Mouse (Mus musculus) heart, adult 18-20 months (tissue): ENCODE measurements at regions not wholly inside any gene's neighbourhood (a gene's known extent, or its start where the extent isn't known, plus 50 kb on each side); places are given as distances from the start of the nearest gene placed in this dataset.
A peak's percentile ranks its signal among the peaks of the same experiment; 100 is the strongest.

ENCODE experiments used
- DNase-seq, 2 experiments: peaks; one replicate each; pipeline ENCODE4 v3.0.0; 2021 to 2022; ENCODE audit warnings: mixed read lengths in 1 of 2

DNA sequence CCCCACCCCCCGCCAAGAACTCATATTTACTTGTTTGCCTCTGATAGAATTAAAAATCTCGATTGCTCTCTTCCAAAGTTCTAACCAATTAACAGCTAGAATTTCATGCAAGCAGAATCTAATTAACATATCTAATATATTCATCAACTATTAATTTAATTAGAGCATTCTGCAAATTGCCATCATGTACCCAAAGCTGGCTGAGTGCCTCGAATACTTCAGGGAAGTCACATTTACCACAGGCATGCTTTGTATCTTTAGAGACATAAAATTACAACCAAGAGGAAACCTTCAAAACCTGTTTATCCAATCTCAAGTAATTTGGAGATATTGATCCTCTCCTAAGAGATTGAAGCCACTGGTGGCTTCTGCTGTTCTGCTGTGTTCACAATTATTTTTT is 401.6 kb upstream of the Nmur2 start:
- DNase-seq, result no peak

DNA sequence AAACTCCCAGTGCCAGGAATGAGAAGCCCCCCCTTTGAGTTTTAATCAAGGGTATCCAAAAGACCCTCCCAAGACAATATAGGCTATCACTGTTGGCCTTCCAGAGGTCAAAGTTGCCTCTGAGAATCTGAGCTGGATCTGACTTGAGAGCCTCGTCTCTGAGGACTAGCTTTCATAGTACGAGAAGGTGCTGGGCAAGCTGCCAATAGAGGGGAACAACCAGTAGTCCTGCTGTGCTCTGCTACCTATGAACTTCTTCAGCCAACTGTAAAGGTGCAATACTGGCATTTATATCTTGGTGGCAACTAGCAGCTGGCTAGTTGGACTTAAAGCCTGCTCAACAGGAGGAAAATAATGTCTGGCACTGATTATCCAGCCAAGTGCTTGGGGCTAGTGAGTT is 400.3 kb upstream of the Nmur2 start:
- DNase-seq, result no peak

DNA sequence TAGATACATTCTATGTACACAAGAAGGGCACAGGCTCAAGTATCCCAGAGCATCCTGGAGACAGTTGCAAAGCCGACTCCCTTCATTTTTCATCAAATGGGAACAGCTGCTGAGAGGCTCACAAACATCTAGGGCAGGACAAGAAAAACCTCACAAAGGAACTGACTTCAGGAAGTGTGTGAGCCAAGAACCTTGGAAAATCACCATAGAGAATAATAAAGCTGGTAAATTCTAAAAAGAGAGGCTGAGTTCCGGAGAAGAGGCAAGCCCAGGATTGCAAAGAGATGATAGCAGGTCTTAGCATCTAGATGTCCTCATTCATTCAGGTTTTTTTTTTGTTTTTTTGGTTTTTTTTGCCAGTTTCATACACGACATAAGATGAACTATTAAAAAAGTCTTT is 390.3 kb upstream of the Nmur2 start:
- DNase-seq, result peak; percentile 0 to 1

DNA sequence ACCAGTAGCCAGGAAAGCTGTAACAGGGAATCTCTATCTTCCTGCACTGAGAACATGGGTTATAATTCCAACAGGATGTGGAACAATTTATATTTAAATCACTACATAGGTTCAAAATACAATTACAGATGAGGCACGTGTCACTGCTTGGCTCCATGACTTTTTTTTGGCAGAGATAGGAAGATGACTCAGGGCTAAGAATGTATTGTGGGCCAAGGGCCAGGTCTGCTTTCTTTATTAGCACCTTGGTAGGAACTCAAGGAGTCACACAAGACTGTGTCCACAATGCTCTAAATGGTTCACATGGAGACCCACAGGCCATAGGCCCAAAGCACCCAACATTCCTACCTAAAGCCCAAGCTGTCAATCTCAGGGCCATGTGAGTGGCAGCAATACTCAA is 344.0 kb upstream of the Nmur2 start:
- no peak for DNase-seq

DNA sequence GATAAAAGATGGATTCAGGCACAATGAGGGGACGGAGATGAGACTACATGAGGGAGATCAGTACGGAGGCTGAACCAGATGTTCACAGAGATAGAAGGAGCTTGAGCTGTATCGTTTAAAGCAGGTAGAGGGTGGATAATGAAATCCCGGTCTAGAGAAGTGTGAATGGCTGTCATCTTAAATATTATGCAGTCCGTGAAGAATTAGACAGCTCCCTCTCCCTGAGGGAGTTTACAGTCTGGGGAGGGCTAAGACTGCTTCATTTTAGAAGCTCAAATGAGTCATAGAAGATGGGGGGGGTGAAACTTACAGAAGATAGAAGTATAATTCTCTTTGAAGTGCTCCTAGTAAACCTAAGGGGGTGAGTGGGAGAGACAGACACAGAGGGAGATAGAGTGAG is 336.7 kb upstream of the Nmur2 start:
- DNase-seq, result no peak

DNA sequence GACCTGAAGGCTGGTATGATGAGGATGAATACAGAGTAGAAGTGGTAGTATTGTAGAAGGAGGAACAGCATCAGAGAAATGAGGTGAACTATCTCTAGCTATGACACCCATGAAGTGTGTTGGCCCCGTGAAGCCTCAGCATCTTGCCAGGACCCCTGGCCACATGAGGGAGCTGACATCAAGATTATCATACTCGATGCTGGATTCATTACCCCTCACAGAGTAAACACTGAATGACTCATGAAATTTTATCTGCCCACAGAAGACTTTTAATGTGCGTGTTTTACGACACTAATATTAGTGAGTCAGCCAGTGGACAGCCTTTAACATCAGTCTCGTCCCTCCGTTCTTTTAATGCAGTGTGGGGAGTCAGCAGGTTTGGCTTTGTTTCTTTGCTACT is 333.5 kb upstream of the Nmur2 start:
- peak in 1 of 2 experiments; percentile 4 for DNase-seq

DNA sequence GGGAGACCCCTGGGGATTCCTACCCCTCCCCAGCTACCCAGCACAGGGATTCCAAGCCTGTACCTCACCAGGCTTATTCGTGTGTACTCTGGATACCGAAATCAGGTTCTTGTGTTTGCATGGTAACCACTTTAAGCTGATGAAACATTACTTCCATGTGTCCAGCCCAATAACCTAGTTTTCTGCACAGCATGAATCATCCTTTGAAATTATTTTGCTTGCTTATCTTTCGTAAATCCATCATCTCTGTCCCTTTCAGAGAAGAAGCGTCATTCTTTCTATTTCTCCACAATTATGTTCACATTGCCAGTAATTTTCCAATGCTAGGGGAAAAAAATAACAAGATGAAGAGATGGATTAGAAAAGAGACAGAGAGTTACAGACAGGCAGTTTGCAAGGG is 332.8 kb upstream of the Nmur2 start:
- DNase-seq, result no peak

DNA sequence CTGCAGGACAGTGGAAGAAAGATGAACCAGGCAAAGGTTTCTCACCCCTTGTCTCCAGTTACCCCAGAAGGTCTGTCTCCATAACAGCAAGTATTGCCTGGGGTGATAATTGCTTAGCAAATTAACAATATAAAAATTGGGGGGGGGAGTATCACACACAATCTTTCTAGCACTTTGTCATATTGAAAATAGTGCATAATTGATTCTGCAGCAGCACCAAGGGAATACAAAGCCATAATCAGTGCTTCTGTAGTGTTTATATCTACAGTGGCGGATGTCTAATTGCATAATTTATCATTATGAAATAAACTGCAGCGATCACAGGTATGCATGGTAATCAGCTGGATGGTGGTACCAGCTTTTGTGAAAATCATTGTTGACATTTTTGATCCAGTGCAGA is 316.9 kb upstream of the Nmur2 start:
- no peak for DNase-seq

DNA sequence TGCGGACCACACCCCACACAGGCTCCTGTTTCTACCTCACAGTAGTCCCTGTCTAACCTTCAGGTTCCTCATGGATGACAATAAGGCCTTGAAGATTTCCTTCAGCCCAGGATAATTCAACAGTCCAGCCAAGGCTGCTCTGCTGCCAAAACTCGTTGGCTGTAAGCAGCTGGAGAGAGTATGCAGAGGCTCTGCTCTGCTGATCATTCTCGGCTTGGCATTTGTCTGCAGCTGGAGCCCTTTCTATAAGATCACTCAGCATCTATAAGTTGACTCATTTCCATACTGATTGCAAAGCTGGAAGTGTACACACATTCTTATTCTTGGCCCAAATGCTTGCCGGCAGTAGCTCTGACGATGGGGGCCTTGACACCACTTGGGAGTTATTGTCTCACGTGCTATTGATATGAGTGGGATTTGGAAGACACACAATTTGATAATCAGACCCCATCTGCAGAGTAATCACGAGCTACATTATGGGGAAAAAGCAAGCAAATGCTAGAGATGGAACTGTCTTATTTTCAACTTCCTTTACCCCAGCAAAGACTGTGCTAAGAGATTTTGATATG is 311.1 kb upstream of the Nmur2 start:
- DNase-seq, result peak in 1 of 2 experiments; percentile 5

DNA sequence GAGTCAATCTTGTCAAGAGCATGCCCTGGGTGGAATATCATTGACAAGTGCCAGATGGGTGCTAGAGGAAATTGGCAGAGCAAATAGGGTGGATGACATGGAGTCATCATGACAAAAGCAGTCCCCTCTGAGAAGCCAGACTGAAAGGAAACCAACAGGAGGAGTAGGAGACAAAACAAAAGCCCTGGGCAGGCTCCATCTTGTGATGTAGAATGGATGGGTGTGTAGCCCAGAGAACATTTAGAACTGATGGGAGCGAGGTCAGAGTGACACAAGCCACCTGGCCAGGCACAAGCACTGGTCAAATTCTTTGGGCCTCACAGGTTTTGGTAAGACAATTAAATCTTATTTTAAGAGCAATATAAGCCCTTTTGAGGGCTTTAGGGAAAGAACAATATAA is 310.4 kb upstream of the Nmur2 start:
- DNase-seq, result peak; percentile 6 to 12

DNA sequence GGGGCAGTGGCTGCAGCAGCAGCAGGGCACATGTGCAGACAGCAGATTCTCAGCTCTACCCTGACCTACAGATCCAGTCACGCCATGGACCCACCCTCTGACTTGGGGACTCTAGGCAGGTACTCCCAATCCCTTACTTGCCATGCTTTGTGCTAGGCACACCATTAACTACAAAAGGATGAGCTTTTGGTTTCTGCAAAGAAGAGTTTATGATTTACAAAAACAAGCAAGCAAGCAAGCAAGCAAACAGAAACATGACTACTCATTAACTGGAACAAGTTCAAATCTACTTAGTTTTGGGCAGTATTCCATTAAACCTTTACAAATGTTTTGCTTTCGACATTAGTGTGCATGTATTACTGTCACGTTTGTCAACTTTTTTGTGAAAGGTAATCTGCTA is 309.0 kb upstream of the Nmur2 start:
- DNase-seq, result no peak

DNA sequence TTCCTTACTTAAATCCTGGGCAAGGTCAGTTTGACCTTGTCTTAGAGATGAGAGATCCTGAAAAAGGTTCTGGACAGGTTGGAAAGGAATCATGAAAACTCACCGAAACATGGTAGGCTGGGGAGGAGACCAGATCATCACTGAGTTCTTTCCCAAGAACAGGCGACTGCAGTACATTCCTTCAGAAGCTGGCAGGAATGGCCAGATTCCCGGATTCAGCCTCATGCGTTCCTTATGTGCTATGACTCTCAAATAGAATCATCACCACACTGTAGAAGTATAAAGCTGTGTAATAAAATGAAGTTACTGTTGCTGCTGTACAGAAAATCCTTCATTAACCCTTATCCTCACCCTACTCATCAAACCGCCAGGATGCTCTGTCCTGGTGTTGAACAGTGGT is 307.6 kb upstream of the Nmur2 start:
- DNase-seq, result no peak

DNA sequence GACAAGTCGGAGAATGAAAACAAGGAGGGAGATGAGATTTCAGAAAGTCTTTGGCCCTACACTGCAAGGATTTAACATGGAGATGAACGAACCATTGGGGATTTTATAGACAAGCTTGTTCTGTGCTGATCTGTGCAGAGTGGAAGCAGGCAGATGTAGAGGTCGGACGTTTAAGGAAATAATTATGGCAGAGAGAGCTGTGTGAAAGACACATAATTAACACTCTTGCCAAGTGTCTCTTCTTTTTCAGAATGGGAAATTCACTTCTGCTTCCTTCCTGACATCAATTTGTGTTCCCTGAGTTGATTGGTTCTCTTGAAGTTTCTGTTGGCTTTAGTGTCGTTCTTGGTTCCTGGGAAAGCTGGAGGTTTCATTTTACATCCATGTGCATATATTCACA is 302.3 kb upstream of the Nmur2 start:
- DNase-seq, result no peak

DNA sequence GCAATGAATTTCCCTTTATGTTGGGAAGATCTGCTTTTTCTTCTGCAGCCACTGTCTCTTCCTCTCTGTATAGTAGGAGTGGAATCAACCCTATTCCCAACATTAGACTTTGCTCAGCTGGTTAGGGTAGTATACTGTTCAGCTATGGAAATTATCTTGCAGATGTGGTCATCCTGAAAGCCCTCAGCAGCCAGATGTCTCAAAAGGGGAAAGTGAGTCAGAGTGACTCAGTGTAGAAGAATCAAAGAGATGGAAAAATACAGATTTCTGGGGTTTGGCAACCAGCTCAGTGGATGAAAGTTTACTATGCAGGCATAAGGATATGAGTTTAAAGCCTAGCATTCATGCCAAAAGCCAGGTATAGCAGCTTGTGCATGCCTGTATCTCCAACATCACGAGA is 300.9 kb upstream of the Nmur2 start:
- DNase-seq, result no peak

DNA sequence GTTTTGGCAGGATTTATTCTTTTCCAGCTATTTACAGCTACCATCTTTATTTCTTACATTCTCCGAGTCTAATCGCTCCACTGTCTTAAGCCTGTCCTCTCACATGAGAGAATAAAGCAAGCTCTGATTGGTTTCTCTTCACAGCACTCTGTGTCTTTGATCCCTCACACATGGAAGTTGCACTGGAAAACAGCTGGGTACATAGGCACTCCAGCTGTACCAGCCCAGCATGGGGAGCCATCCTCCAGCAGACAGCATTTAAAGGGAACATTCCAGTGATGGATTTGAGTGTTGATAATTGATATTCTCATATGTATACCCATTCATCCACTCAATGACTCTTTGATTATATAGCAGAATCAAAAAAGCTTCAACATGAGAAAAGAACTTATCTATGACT is 300.2 kb upstream of the Nmur2 start:
- DNase-seq, result no peak

DNA sequence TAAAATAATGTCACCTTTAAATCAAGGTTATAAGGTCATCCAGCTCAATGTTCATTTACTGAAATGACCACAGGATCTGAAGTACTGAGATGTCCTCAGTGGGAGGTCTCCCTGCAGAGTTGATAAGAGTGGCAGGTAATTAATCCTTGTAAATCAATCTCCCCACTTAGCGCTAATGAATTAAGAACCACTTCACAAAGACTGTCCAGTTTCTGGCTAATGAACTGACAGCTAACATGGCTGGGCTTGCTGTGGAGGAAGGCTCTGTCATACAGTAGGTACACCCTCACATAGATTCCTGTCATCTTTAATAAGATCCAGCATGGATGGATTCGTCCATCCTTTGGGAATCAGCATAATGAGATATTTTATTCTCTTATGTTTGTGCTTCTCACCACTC is 297.7 kb upstream of the Nmur2 start:
- no peak for DNase-seq

DNA sequence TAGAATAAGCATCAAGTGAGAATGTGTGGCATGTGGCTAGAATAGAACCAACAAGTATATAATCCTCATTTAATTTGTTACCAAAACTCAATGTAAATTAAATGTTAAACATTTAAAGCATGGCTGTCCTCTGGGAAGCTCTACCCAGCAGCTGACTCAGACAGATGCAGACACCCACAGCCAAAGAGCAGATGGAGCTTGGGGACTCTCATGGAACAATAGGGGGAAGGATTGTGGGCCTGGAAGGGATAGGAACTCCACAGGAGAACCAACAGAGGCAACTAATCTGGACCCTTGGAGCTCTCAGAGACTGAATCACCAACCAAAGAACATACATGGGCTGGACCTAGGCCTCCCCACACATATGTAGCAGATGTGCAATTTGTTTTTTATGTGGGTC is 295.1 kb upstream of the Nmur2 start:
- no peak for DNase-seq

DNA sequence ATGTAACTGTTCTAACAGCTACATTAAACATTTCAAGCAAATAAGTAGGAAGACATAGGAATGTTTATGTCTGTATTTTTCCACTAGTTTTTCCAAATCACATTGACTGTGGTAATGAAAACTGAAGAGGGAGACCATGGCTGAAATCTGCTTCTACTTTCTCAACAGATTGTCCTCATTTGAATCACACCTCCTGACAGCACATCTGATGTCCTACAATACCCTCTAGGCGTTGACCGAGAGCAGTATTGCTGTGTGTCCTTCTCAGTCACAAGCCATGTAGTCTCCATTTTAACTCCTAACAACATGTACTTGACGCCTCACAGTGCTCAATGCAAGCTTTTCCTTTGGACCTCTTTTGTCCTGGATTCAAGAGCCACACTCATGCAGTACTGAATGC is 279.5 kb upstream of the Nmur2 start:
- no peak for DNase-seq

DNA sequence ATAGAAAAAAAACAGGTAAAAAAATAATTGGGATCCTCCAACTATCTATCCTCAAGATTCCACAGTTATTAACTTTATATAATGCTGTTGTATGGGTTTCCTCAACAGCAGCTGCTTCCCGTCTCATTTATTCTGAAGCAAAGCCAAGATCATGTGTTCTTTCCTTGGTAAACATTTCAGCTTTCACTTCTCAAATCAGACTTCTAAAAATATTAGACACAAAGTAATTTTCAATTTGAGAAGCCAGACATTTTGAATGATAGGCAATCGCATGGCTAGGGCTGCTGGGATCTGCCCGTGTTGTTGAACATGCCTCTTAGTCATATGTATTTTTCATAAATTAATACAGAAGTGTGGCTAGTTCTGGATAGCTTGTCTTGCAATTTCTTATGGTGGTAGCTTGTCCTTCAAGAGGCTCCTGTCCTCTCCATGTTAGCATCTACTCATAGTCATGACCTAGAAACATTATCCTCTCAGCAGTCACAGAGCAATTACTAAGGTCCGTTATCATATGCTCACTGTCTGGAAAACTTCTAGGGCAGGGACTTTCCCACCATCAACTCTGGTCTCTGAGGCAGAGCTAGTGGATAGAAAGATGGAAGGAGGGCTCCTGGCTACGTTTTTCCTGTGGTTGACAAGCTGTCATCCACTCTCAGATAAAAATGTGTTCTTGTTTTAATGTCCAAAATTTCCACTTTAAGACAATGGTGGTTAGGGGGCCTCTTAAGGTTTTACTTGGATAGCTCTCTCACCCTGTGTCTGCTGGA is 274.6 kb upstream of the Nmur2 start:
- peak; percentile 4 to 13 for DNase-seq

DNA sequence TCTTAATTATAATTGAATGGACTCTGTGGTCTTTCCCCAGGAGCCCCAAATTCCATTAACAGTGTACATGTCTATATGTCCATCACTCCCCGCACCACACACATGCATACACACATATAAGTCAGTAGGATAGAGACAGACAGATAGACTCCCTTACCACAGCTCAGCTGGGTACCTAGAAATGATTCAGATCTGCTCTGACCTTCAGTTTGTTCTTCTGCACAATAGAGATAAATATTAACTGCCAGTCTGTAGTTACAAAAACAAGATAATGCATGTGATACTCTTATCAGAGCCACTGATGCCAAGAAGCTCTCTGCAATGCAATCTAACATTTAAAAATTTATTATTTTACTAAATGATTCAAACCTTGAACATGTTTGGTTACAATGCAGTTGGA is 268.7 kb upstream of the Nmur2 start:
- no peak for DNase-seq

DNA sequence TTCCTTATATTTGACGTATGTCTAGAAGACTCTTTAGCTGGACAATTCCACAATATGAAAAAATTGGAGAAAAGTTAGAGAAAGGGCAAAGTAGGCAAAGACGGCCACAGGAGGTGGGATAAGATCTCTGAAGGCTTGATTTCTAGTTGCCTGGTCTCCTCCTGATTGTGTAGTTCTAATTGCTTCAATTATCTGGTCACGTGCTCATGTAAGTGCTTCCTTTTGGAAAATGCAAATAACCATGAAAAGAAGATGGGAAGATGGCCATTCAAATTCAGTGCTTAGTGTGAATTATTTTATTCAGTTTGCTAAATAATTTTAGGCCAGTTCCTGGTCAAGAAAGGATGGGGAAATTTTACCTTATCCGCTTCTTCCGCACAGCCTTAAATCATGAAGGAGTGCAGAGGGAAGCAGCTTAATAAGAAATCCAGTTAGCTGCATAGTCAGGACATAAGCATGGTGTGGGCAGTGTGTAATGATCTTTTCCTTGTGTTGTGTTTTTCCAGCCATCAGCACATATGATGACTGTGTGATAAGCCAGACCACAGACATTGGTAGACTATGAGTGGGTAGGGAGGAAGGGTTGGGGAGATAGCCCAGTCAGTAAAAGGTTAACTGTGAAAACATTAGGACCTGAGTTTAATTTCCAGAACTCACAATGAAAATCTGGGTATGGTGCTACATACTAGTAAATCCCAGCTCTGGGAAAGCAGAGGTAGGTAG is 267.7 kb upstream of the Nmur2 start:
- DNase-seq, result no peak

DNA sequence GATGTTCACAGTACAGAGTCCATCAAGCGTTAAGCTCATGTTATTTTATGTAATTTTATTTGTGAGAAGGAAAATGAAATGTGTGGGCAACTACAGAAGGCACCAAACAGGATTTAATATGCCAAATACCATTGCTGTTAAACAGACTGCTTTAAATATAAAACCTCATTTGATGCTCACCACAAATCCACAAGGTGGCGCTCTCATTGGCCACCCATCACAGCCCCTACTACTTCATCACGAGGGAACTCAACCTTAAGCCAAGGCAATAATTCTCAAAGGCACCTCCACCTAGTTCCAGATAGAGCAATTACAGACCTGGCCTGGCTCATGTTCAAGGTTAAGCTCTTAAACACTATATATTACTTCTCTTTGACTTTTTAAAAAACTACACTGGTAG is 266.2 kb upstream of the Nmur2 start:
- no peak for DNase-seq

DNA sequence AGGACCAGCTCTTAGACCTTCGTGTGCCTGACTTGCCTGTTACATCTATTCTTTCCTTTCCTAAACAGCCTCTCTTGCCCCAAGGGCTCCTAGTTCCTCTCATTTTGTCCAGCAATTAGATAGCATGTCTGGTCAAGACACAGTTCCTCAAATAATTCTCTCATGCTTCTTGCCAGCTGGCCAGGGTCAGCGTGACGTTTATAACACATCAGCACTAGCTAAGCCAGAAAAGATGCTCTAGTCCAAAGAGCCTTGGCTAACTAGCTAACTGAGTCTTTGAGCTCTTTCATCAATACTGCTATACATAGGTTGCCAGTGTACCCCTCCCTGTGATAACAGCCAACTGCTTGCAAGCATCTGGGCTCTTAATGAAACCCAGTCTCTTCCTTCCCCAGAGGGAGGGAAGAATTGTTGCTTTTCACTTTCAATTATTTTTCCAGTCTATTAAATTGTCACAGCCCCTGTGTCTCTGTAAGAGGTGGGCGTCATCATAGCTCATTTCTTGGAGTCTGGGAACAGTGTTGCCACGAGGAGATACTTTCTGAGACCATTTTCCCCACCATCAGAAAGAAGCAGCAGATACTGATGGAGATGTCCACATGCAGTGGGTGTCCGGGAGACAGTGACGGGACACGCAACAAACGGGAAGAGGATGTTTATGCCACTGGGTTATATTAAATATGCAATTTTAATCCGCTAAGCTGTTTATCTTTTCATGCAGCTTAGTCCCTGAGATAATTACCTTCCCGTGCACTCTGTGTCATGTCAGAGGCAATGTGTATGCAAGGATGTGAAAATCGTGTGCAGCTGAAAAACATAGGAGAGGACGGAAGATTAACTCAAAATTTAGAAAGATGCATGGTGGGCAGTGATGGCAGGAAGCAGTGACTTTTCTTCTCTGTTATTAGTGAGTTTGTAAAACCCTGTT is 250.1 kb upstream of the Nmur2 start:
- peak; percentile 67 to 68 for DNase-seq
